Mouse (Mus musculus) embryo, embryonic 11 days (tissue): ENCODE results near the gene Runx1.

Source experiments
- DNase-seq: peaks from one replicate; pipeline ENCODE4 v3.0.0-alpha.2; 2015

Gene Runx1

DNA sequence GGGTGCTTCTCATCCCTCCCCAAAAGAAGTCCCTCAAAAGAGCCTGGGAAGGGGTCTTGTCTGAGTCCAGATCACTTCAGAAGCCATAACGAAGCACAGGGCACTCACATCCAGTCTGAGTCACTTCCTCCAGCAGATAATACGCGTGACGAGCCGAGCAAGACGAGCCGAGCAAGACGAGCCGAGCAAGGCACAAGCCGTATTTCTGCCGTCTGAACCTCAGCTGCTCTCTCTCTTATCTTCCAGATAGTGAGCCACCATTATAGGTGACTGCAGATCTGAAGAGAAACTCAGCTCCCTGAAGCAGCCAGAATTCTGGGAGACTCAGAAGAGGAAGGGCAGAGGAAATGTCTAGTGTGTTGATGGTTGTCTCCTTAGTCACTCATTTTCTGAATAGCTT is 273.1 kb downstream of the Runx1 start:
- peak; percentile 14 for DNase-seq

DNA sequence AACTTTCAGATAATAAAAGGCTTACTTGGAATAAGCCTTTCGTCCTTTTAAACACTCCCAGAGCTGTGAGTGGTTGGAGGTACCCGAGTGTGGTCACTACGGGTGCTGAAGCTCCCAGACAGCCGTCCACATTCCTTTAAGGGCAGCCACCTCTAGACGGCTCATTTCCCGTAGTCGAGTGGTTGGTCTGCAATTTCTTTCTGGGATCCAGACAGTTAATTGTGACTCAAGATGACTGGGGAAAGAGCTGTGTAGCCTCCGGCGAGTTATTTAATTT is 273.9 kb downstream of the Runx1 start:
- DNase-seq: no peak
